Mouse (Mus musculus) spleen, adult 2 months (tissue): ENCODE measurements around the gene Fxyd5. TPM values are rescaled to one million over a fixed set of nuclear protein-coding genes. Genes with fewer than 3 reads are reported as not detected.

ENCODE experiments used
- DNase-seq, 2 experiments: peaks; one replicate each; pipeline versions ENCODE4 v3.0.0 to v3.0.0-alpha.2; 2012 to 2021; ENCODE audit warnings: low spot score in 2 of 2, low read depth in 1 of 2
- H3K27ac ChIP-seq: fragments of 200-500 bp; 2 replicates; pipeline ENCODE4 v1.5.1; 2012; ENCODE audit warnings: low read length, inconsistent platforms; ENCODE audit not compliant: insufficient read depth
- H3K27me3 ChIP-seq: fragments of 200-500 bp; 2 replicates; pipeline ENCODE4 v1.6.1; 2012; ENCODE audit warnings: mild to moderate bottlenecking, moderate library complexity, low read length, inconsistent platforms; ENCODE audit not compliant: control insufficient read depth, insufficient read depth
- H3K36me3 ChIP-seq: fragments of 200-500 bp; 2 replicates; pipeline ENCODE4 v1.6.1; 2012; ENCODE audit warnings: mild to moderate bottlenecking, low read length, inconsistent platforms; ENCODE audit not compliant: control insufficient read depth, insufficient read depth
- H3K4me1 ChIP-seq: fragments of 200-500 bp; 2 replicates; pipeline ENCODE4 v1.6.1; 2011; ENCODE audit warnings: inconsistent platforms; ENCODE audit not compliant: control insufficient read depth, insufficient read depth, insufficient read length
- H3K4me3 ChIP-seq: fragments of 200-500 bp; 2 replicates; pipeline ENCODE4 v1.5.1; 2011; ENCODE audit warnings: mild to moderate bottlenecking, inconsistent platforms; ENCODE audit not compliant: insufficient read depth, insufficient read length; ENCODE audit errors: extremely low read depth
- CTCF ChIP-seq: fragments of 200-500 bp; IDR thresholded peaks from 2 replicates; pipeline ENCODE4 v1.5.1; 2011; ENCODE audit warnings: mild to moderate bottlenecking, inconsistent platforms; ENCODE audit not compliant: insufficient read depth, insufficient read length, insufficient replicate concordance; ENCODE audit errors: extremely low read depth
- POLR2A ChIP-seq: fragments of 200-500 bp; IDR thresholded peaks from 2 replicates; pipeline ENCODE4 v1.6.1; 2011; ENCODE audit warnings: low read depth, low read length, inconsistent platforms
- WGBS: fragments of 180-500 bp; shearing (Covaris S2); methylation state at CpG from one replicate; pipeline ENCODE4 v1.1.7; 2018; 5-methylcytosine and 5-hydroxymethylcytosine counted together
- polyA plus RNA-seq: library from polyadenylated mRNA; depleted of rRNA; stranded (reverse); fragments of >200 nt; gene quantifications from 2 replicates; pipeline ENCODE4 v1.2.3, GENCODE M21; 2012; rRNA removed

The Fxyd5 gene
- polyA plus RNA-seq, 1 experiment: 181 TPM

DNA sequence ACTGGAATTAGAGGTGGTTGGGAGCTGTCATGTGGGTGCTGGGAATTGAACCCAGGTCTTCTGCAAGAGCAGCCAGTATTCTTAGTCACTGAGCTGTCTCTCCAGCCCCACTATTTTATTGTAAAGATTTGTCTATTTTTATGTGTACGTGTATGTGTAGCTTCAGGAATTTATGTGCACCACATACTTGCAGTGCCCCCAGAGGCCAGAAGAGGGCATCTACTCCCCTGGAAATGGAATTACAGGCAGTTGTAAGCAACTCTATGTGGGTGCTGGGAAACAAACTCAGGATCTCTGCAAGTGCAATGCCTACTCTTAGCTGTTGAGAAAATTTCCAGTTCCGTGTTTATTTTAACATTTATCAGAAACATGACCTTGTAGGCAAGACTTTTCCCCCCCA lies 45.8 kb downstream of the Fxyd5 start:
- WGBS: 97% methylated on average over 2 of the region's 2 CpGs
- Histone ChIP-seq H3K4me3 (no peak overlapping the region), H3K27ac (no peak overlapping the region), H3K27me3 (no peaks in the 10 kb centered on the region), H3K36me3 (no peaks in the 10 kb centered on the region), H3K4me1 (peaks cover 15% of the 10 kb centered on the region; the same call in 1 of the 2 replicates)
- DNase-seq: no peak
- TF ChIP-seq POLR2A: no peak
- TF ChIP-seq CTCF: no peak

DNA sequence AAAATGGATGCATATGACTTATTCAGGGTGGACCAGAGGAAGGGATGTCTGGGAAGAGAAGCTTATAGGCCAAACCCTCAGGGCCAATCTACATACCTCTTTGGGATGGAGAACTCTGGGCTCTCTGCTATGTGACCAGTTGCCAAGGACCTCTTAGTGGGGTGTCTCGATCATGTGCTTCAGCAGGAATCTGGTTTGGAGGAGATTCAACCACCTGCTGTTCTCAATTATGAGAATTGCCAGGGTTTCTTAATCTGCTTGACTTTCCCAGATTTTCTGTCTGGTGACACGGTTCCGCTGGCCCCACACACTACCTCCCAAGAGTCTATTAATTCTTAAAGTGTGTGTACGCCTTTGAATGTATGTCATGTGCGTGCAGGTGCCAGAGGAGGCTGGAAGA lies 48.3 kb downstream of the Fxyd5 start:
- no peaks in the 10 kb centered on the region; the same call in 1 of the 2 replicates for H3K4me1 ChIP-seq
- no peaks in the 10 kb centered on the region for H3K27me3 ChIP-seq
- H3K27ac ChIP-seq: no peak overlapping the region
- 91% methylated on average over 5 of the region's 5 CpGs for WGBS
- no peak overlapping the region for H3K4me3 ChIP-seq
- no peaks in the 10 kb centered on the region for H3K36me3 ChIP-seq
- no peak for DNase-seq
- TF ChIP-seq CTCF (no peak), POLR2A (no peak)

- H3K4me3 ChIP-seq: no peak overlapping the region
- no peaks in the 10 kb centered on the region for H3K36me3 ChIP-seq
- no peak for DNase-seq
- no peaks in the 10 kb centered on the region for H3K27me3 ChIP-seq
- WGBS: 67% methylated on average over 5 of the region's 5 CpGs
- no peak overlapping the region for H3K27ac ChIP-seq
- TF ChIP-seq CTCF: no peak
- TF ChIP-seq POLR2A: no peak
- H3K4me1 ChIP-seq: no peaks in the 10 kb centered on the region; the same call in 1 of the 2 replicates
Measured at GRCm38 (mm10) chr7:30992148-30992547, 50.1 kb downstream of the Fxyd5 start.

- no peaks in the 10 kb centered on the region; the same call in 1 of the 2 replicates for H3K4me1 ChIP-seq
- DNase-seq: no peak
- no peaks in the 10 kb centered on the region for H3K36me3 ChIP-seq
- H3K27me3 ChIP-seq: no peaks in the 10 kb centered on the region
- no peak overlapping the region for H3K27ac ChIP-seq
- H3K4me3 ChIP-seq: no peak overlapping the region
- no peak for TF ChIP-seq POLR2A
- no peak for TF ChIP-seq CTCF
- 91% methylated on average over 4 of the region's 4 CpGs for WGBS
Measured at GRCm38 (mm10) chr7:30988519-30989162, 53.6 kb downstream of the Fxyd5 start.

DNA sequence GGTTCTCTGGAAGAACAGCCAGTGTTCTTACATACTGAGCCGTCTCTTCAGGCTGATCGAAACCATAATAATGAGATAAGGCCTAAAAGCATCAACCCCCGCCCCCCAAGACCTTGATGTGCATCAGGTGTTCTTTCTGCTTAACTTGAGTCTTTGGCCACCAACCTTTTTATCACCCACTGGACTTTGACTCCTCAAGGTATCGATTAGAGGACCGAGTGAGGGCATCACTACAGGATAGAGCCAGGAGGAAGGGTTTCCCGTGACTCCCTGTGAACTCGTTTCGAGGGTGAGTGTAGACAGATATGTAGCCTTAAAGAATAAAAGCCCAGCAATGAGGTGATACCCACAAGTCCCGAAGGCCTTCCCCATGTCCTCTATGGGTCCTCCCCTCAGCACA lies 56.9 kb downstream of the Fxyd5 start:
- H3K27ac ChIP-seq: no peak overlapping the region
- TF ChIP-seq POLR2A (no peak), CTCF (no peak)
- H3K4me1 ChIP-seq: no peaks in the 10 kb centered on the region
- no peaks in the 10 kb centered on the region for H3K27me3 ChIP-seq
- no peak overlapping the region for H3K4me3 ChIP-seq
- no peaks in the 10 kb centered on the region for H3K36me3 ChIP-seq
- no peak for DNase-seq
- WGBS: 93% methylated on average over 9 of the region's 9 CpGs

Other genes starting within 250 kb of the Fxyd5 start
- gene Ffar2, start 218.7 kb downstream of the Fxyd5 start, polyA plus RNA-seq: 19.2 and 38.6 TPM in 2 replicates
- gene Ffar3, start 186.3 kb downstream of the Fxyd5 start, polyA plus RNA-seq: 0.59 and 0.84 TPM in 2 replicates
- 17.0 and 20.1 TPM in 2 replicates for gene Ffar1, start 180.9 kb downstream of the Fxyd5 start, polyA plus RNA-seq
- 269 and 316 TPM in 2 replicates for gene Cd22, start 162.1 kb downstream of the Fxyd5 start, polyA plus RNA-seq
- gene Mag, start 127.6 kb downstream of the Fxyd5 start, polyA plus RNA-seq: 3.5 TPM in 2 replicates
- 15.6 and 18.2 TPM in 2 replicates for gene Hamp2, start 117.8 kb downstream of the Fxyd5 start, polyA plus RNA-seq
- 0.82 TPM in 1 of 2 replicates, not detected in the other for gene Hamp, start 98.4 kb downstream of the Fxyd5 start, polyA plus RNA-seq
- 151 and 196 TPM in 2 replicates for gene Usf2, start 85.7 kb downstream of the Fxyd5 start, polyA plus RNA-seq
- gene Lsr, start 69.0 kb downstream of the Fxyd5 start, polyA plus RNA-seq: 7.5 and 9.4 TPM in 2 replicates
- gene Fam187b, start 68.7 kb downstream of the Fxyd5 start, polyA plus RNA-seq: 0.35 and 0.63 TPM in 2 replicates
- gene Fxyd7, start 9.0 kb upstream of the Fxyd5 start, polyA plus RNA-seq: 1.1 and 1.2 TPM in 2 replicates
- gene Fxyd1, start 14.7 kb upstream of the Fxyd5 start, polyA plus RNA-seq: 60.6 and 67.6 TPM in 2 replicates
- gene Lgi4, start 16.9 kb upstream of the Fxyd5 start, polyA plus RNA-seq: 0.92 and 1.0 TPM in 2 replicates
- gene Fxyd3, start 34.2 kb upstream of the Fxyd5 start, polyA plus RNA-seq: 0.94 and 1.8 TPM in 2 replicates
- 22.1 and 26.8 TPM in 2 replicates for gene Hpn, start 72.8 kb upstream of the Fxyd5 start, polyA plus RNA-seq
- 41.6 and 48.4 TPM in 2 replicates for gene Scn1b, start 84.5 kb upstream of the Fxyd5 start, polyA plus RNA-seq
- 325 and 338 TPM in 2 replicates for gene Gramd1a, start 113.4 kb upstream of the Fxyd5 start, polyA plus RNA-seq
- gene Scgb2b2, start 248.0 kb upstream of the Fxyd5 start, polyA plus RNA-seq: not detected in 2 replicates
- gene Scgb1b2, start 249.3 kb upstream of the Fxyd5 start, polyA plus RNA-seq: not detected in 2 replicates